In genomic region chr6:82902559-82902958, GRCm38 (mm10) we compare ENCODE assay signal across 36 mouse cellular contexts. TPM values are rescaled to one million over a fixed set of nuclear protein-coding genes. Genes with fewer than 3 reads are reported as not detected.
DNase-seq lines count a peak whose midpoint lies in the region; ATAC-seq and TF ChIP-seq lines count a peak whose summit lies in the region.
"Had no signal": no experiment of that assay in that cellular context is flagged by ENCODE, and none has a peak within 500 bp of the region (broad histone marks: within the 10 kb centered on the region; RNA-seq: fewer than 3 reads in every experiment).

No protein-coding gene starts in this region.

- H3K36me3 ChIP-seq in MEL (ENCODE audit: control insufficient read depth in 1 of 2, insufficient read depth in 2 of 2, low read length in 2 of 2): peaks cover 0 to 18% of the 10 kb centered on the region in 2 experiments; a peak in 2 of 4 replicates
- no peaks in the 10 kb centered on the region for H3K36me3 ChIP-seq in intestine, embryonic 14.5 days (ENCODE audit: control insufficient read depth, insufficient read depth, low read length)
- H3K36me3 ChIP-seq: heart, embryonic 10.5 days; hindbrain, embryonic 13.5 days; kidney, embryonic 15.5 days; limb, embryonic 13.5 days; neural tube, embryonic 15.5 days; stomach, embryonic 15.5 days had no signal

- ATAC-seq in intestine, embryonic 14.5 days (replicated peaks; ENCODE audit: low FRiP score, low TSS enrichment, low read depth): no peak
- ATAC-seq in megakaryocyte, adult 5-6 weeks (ENCODE audit: poor library complexity, severe bottlenecking): peak; percentile 79
- ATAC-seq: forebrain, embryonic 16.5 days; inflammation-experienced regulatory T-cells, adult 6 months had no signal

- DNase-seq in 416B (ENCODE audit: low read depth) (peak; percentile 95), MEL (ENCODE audit: low read depth, low spot score) (peak; percentile 90)
- DNase-seq in intestine, embryonic 14.5 days (ENCODE audit: low spot score): no peak
- no peak for DNase-seq in frontal cortex, postnatal 25 days (ENCODE audit: low spot score in 2 of 2)
- DNase-seq in kidney, adult 18-20 months: no peak
- no peak for DNase-seq in thymus, adult 18-20 months
- no peak for DNase-seq in natural killer cell, adult 2 months (ENCODE audit: low spot score in 2 of 2)
- DNase-seq: adrenal gland, postnatal 25 days; B cell, adult 2 months; cerebellum, adult 18-20 months; cerebellum, postnatal 10 days; gastrocnemius, postnatal 10 days; heart, postnatal 36 days; kidney, postnatal 25 days; lung, adult 2 months; lung, postnatal 14 days; midbrain, embryonic 14.5 days; retina, postnatal 1 day; right cerebral cortex, postnatal 25 days; thymus, adult 2 months; thymus, postnatal 36 days had no signal

- H3K4me2 ChIP-seq in intestine, embryonic 14.5 days (ENCODE audit: low read length): 0 out of 2 replicates have a peak overlapping the region, but pooled peaks have one; percentile 2
- H3K4me2 ChIP-seq: hindbrain, embryonic 13.5 days; kidney, embryonic 15.5 days; limb, embryonic 13.5 days; liver, embryonic 11.5 days; neural tube, embryonic 15.5 days; stomach, embryonic 15.5 days had no signal

- WGBS in intestine, embryonic 14.5 days: 30% methylated on average over 8 of the region's 8 CpGs

- peak; percentile 98 to 99 for TF ChIP-seq EP300 in MEL (IDR thresholded peaks at IDR 0.05; ENCODE audit: low read depth in 1 of 2, low read length in 2 of 2)

- no peak for TF ChIP-seq RAD21 in MEL (IDR thresholded peaks at IDR 0.05; ENCODE audit: low read depth, low read length)

- H3K9me3 ChIP-seq in MEL (replicated peaks; ENCODE audit: insufficient read depth, low read length): no peaks in the 10 kb centered on the region
- no peaks in the 10 kb centered on the region for H3K9me3 ChIP-seq in intestine, embryonic 14.5 days (ENCODE audit: control insufficient read depth, low read length)
- H3K9me3 ChIP-seq: heart, embryonic 10.5 days; hindbrain, embryonic 13.5 days; kidney, embryonic 15.5 days; limb, embryonic 13.5 days; neural tube, embryonic 15.5 days; stomach, embryonic 15.5 days had no signal

- no peak for TF ChIP-seq CTCF in MEL (IDR thresholded peaks at IDR 0.05 in 2 of 3, conservative IDR thresholded peaks at IDR 0.05 in 1 of 3; ENCODE audit: control insufficient read depth in 1 of 3, insufficient read depth in 1 of 3, low read depth in 2 of 3, low read length in 3 of 3, poor library complexity in 1 of 3, severe bottlenecking in 1 of 3)

- peaks cover 9 to 14% of the 10 kb centered on the region in 2 experiments for H3K4me1 ChIP-seq in MEL (ENCODE audit: control insufficient read depth in 1 of 2, insufficient read depth in 2 of 2, low read length in 2 of 2)
- H3K4me1 ChIP-seq in intestine, embryonic 14.5 days (replicated peaks; ENCODE audit: control insufficient read depth, insufficient read depth, low read length): peaks cover 15% of the 10 kb centered on the region; the same call in 1 of the 2 replicates
- H3K4me1 ChIP-seq: hindbrain, embryonic 13.5 days; limb, embryonic 13.5 days; neural tube, embryonic 15.5 days had no signal

- H3K27ac ChIP-seq in MEL (ENCODE audit: control insufficient read depth, low read depth, low read length): peak overlapping the region; percentile 34; the same call in 1 of the 2 replicates
- H3K27ac ChIP-seq in intestine, embryonic 14.5 days (ENCODE audit: low read depth): no peak overlapping the region
- H3K27ac ChIP-seq: heart, embryonic 10.5 days; hindbrain, embryonic 13.5 days; kidney, embryonic 15.5 days; layer of hippocampus, adult 2 months; left cerebral cortex, adult 2 months; limb, embryonic 13.5 days; neural tube, embryonic 15.5 days; stomach, embryonic 15.5 days had no signal

- H3K27me3 ChIP-seq in MEL (ENCODE audit: control insufficient read depth in 1 of 2, insufficient read depth in 2 of 2, low read length in 2 of 2): no peaks in the 10 kb centered on the region
- no peaks in the 10 kb centered on the region for H3K27me3 ChIP-seq in intestine, embryonic 14.5 days (replicated peaks; ENCODE audit: control insufficient read depth, insufficient read depth, low read length)
- H3K27me3 ChIP-seq: hindbrain, embryonic 13.5 days; limb, embryonic 13.5 days; neural tube, embryonic 15.5 days; stomach, embryonic 15.5 days had no signal

- H3K9ac ChIP-seq in MEL (ENCODE audit: control insufficient read depth, low read depth, low read length, poor library complexity, severe bottlenecking): no peak overlapping the region
- no peak overlapping the region for H3K9ac ChIP-seq in intestine, embryonic 14.5 days (ENCODE audit: low read length)
- H3K9ac ChIP-seq: hindbrain, embryonic 13.5 days; kidney, embryonic 15.5 days; limb, embryonic 13.5 days; neural tube, embryonic 15.5 days; stomach, embryonic 15.5 days had no signal

- no peak overlapping the region for H3K4me3 ChIP-seq in MEL (ENCODE audit: control insufficient read depth in 1 of 2, insufficient read depth in 1 of 2, low read depth in 2 of 2, low read length in 2 of 2)
- no peak overlapping the region for H3K4me3 ChIP-seq in intestine, embryonic 14.5 days (ENCODE audit: low read depth, low read length)
- H3K4me3 ChIP-seq: erythroblast, embryonic 14.5 days; heart, embryonic 10.5 days; hindbrain, embryonic 13.5 days; kidney, embryonic 15.5 days; layer of hippocampus, adult 2 months; left cerebral cortex, adult 2 months; limb, embryonic 13.5 days; neural tube, embryonic 15.5 days; stomach, embryonic 15.5 days had no signal

- no peaks in the 10 kb centered on the region for H3K79me2 ChIP-seq in MEL (ENCODE audit: control insufficient read depth, insufficient read depth, low read length, poor library complexity)

- TF ChIP-seq POLR2A in MEL (IDR thresholded peaks at IDR 0.05; ENCODE audit: control insufficient read depth in 1 of 2, insufficient read depth in 1 of 2, low read depth in 1 of 2, low read length in 2 of 2, poor library complexity in 1 of 2): no peak

TF ChIP-seq in MEL, 35 proteins besides CTCF, POLR2A, EP300 and RAD21 (continues in another document):
- no peak for TF ChIP-seq HCFC1 (IDR thresholded peaks at IDR 0.05; ENCODE audit: low read depth, low read length)
- TF ChIP-seq ZNF384 (IDR thresholded peaks at IDR 0.05; ENCODE audit: low read depth, low read length): peak; percentile 86
- TF ChIP-seq MYC (IDR thresholded peaks at IDR 0.05; ENCODE audit: low read depth, low read length): peak; percentile 84
- no peak for TF ChIP-seq MAZ (IDR thresholded peaks at IDR 0.05; ENCODE audit: low read depth, low read length)
- TF ChIP-seq USF1 (IDR thresholded peaks at IDR 0.05; ENCODE audit: low read depth, low read length): no peak
- TF ChIP-seq ZC3H11A (IDR thresholded peaks at IDR 0.05; ENCODE audit: low read depth, low read length): no peak; the same call in 1 of the 2 replicates
- TF ChIP-seq GABPA (IDR thresholded peaks at IDR 0.05; ENCODE audit: low read depth, low read length): no peak
- peak; percentile 96 for TF ChIP-seq ETS1 (IDR thresholded peaks at IDR 0.05; ENCODE audit: low read depth, low read length)
- peak; percentile 59 for TF ChIP-seq MYB (IDR thresholded peaks at IDR 0.05; ENCODE audit: low read depth, low read length)
- TF ChIP-seq KAT2A (conservative IDR thresholded peaks at IDR 0.05; ENCODE audit: low read depth, low read length): no peak
- no peak for TF ChIP-seq JUND (IDR thresholded peaks at IDR 0.05; ENCODE audit: low read depth, low read length)
- TF ChIP-seq TCF12 (IDR thresholded peaks at IDR 0.05; ENCODE audit: low read depth, low read length): peak; percentile 97
- 0 out of 2 replicates have a peak, but pooled peaks have one; percentile 30 for TF ChIP-seq MEF2A (IDR thresholded peaks at IDR 0.05; ENCODE audit: extremely low read depth, insufficient replicate concordance, low read depth, low read length, poor library complexity, severe bottlenecking)
- peak; percentile 76 for TF ChIP-seq ELF1 (IDR thresholded peaks at IDR 0.05; ENCODE audit: low read depth, low read length)
- no peak for TF ChIP-seq NELFE (IDR thresholded peaks at IDR 0.05; ENCODE audit: low read depth, low read length)
- peak; percentile 81; the same call in 1 of the 2 replicates for TF ChIP-seq MAFK (IDR thresholded peaks at IDR 0.05; ENCODE audit: borderline replicate concordance, low read depth, low read length)
- TF ChIP-seq MXI1 (IDR thresholded peaks at IDR 0.05; ENCODE audit: low read depth, low read length): no peak; the same call in 1 of the 2 replicates
- no peak for TF ChIP-seq ZKSCAN1 (IDR thresholded peaks at IDR 0.05; ENCODE audit: low read depth, low read length)
- TF ChIP-seq ZMIZ1 (IDR thresholded peaks at IDR 0.05; ENCODE audit: low read depth, low read length): no peak
- peak; percentile 87 for TF ChIP-seq BHLHE40 (IDR thresholded peaks at IDR 0.05; ENCODE audit: borderline replicate concordance, low read depth, low read length)
- no peak for TF ChIP-seq NRF1 (IDR thresholded peaks at IDR 0.05; ENCODE audit: insufficient read depth, low read depth, low read length, poor library complexity, severe bottlenecking)
- peak; percentile 99 for TF ChIP-seq RCOR1 (IDR thresholded peaks at IDR 0.05; ENCODE audit: low read depth, low read length)
- no peak for TF ChIP-seq POLR2AphosphoS2 (IDR thresholded peaks at IDR 0.05; ENCODE audit: low read length)
- 0 out of 2 replicates have a peak, but pooled peaks have one; percentile 23 for TF ChIP-seq CHD2 (IDR thresholded peaks at IDR 0.05; ENCODE audit: low read length)
- peak; percentile 66 for TF ChIP-seq SIN3A (IDR thresholded peaks at IDR 0.05; ENCODE audit: low read length)
- peak; percentile 99 for TF ChIP-seq GATA1 (IDR thresholded peaks at IDR 0.05; ENCODE audit: low read depth, low read length)
- no peak for TF ChIP-seq POLR2AphosphoS5 (IDR thresholded peaks at IDR 0.05; ENCODE audit: borderline replicate concordance, low read depth, low read length)

RNA-seq across cellular contexts. Expression of gene Sema4f, which starts 37.0 kb away (rescaled TPM):
- total RNA-seq in MEL (2012; rRNA removed): 0.03 and 0.04 TPM in 2 replicates
- polyA plus RNA-seq in MEL (2012; ENCODE audit: insufficient read depth in 1 of 2, insufficient read length in 2 of 2, low read depth in 1 of 2, low replicate concordance in 2 of 2, missing spikeins in 1 of 2): under 1 TPM in 1 of 2 experiments, not detected in 1; 0.01 TPM
- polyA plus RNA-seq in intestine, embryonic 14.5 days (2014; fragmentation: Nextera tagmentation; extraction: Ambion mirVana): 1.5 and 1.6 TPM in 2 replicates
- 1.4 and 2.5 TPM in 2 replicates for total RNA-seq in megakaryocyte, adult 5-6 weeks (2015)
- total RNA-seq in megakaryocyte, adult 5-6 weeks (2017): 0.29 and 1.6 TPM in 2 replicates
- total RNA-seq: monocyte, adult 5-6 weeks had no signal
- polyA plus RNA-seq: erythroblast, embryonic 14.5 days had no signal

RNA-seq across cellular contexts. Expression of gene M1ap, which starts 44.1 kb away (rescaled TPM):
- 3.9 and 6.2 TPM in 2 replicates for total RNA-seq in MEL (2012; rRNA removed)
- polyA plus RNA-seq in MEL (2012; ENCODE audit: insufficient read depth in 1 of 2, insufficient read length in 2 of 2, low read depth in 1 of 2, low replicate concordance in 2 of 2, missing spikeins in 1 of 2): 1 to 10 TPM in 1 of 2 experiments, not detected in 1; 6.3 TPM
- polyA plus RNA-seq in intestine, embryonic 14.5 days (2014; fragmentation: Nextera tagmentation; extraction: Ambion mirVana): 0.17 and 0.47 TPM in 2 replicates
- 0.98 and 1.1 TPM in 2 replicates for total RNA-seq in megakaryocyte, adult 5-6 weeks (2015)
- 1.5 and 3.5 TPM in 2 replicates for total RNA-seq in megakaryocyte, adult 5-6 weeks (2017)
- total RNA-seq: adrenal gland, postnatal 25 days; heart, postnatal 36 days; layer of hippocampus, adult 2 months; left cerebral cortex, adult 2 months; left cerebral cortex, postnatal 25 days; monocyte, adult 5-6 weeks had no signal
- polyA plus RNA-seq: forebrain, embryonic 16.5 days; hindbrain, embryonic 13.5 days; neural tube, embryonic 15.5 days had no signal

Comparison
In these comparisons a context has a peak if more than half of its experiments do, and no peak if none do; other contexts are left out.
1. DNase-seq: peak in 416B (single experiment) and MEL (single experiment); none in intestine, embryonic 14.5 days (single experiment), frontal cortex, postnatal 25 days (0 of 2), kidney, adult 18-20 months (single experiment), thymus, adult 18-20 months (0 of 2) and natural killer cell, adult 2 months (0 of 2).